9 mouse cellular contexts compared by ENCODE assay signal in genomic region chr6:113681271-113681670, GRCm38 (mm10). TPM values are rescaled to one million over a fixed set of nuclear protein-coding genes. Genes with fewer than 3 reads are reported as not detected.
DNase-seq lines count a peak whose midpoint lies in the region; ATAC-seq and TF ChIP-seq lines count a peak whose summit lies in the region.
"Had no signal": no experiment of that assay in that cellular context is flagged by ENCODE, and none has a peak within 500 bp of the region (broad histone marks: within the 10 kb centered on the region; RNA-seq: fewer than 3 reads in every experiment).

No protein-coding gene starts in this region.

- H3K27ac ChIP-seq in heart, adult 2 months: no peak overlapping the region
- no peak overlapping the region for H3K27ac ChIP-seq in kidney, embryonic 15.5 days
- H3K27ac ChIP-seq in liver, embryonic 12.5 days: no peak overlapping the region
- no peak overlapping the region for H3K27ac ChIP-seq in olfactory bulb, adult 2 months (ENCODE audit: insufficient read depth, low read depth, low read length)
- H3K27ac ChIP-seq in thymus, adult 2 months (ENCODE audit: control insufficient read depth, insufficient read depth, low read length): no peak overlapping the region

- peak; percentile 86 for TF ChIP-seq EP300 in heart, adult 2 months (IDR thresholded peaks at IDR 0.05; ENCODE audit: insufficient read depth, low read depth, low read length)

- no peaks in the 10 kb centered on the region for H3K79me2 ChIP-seq in heart, adult 2 months (replicated peaks; ENCODE audit: control insufficient read depth, insufficient read depth, low read length)

- H3K4me3 ChIP-seq in heart, adult 2 months: no peak overlapping the region
- no peak overlapping the region for H3K4me3 ChIP-seq in kidney, embryonic 15.5 days (replicated peaks)
- no peak overlapping the region for H3K4me3 ChIP-seq in liver, embryonic 12.5 days
- no peak overlapping the region for H3K4me3 ChIP-seq in olfactory bulb, adult 2 months (ENCODE audit: insufficient read depth, low read depth, low read length)
- no peak overlapping the region for H3K4me3 ChIP-seq in thymus, adult 2 months (ENCODE audit: control insufficient read depth, insufficient read depth, low read length)
- H3K4me3 ChIP-seq: erythroblast, embryonic 14.5 days had no signal

- no peaks in the 10 kb centered on the region for H3K9me3 ChIP-seq in kidney, embryonic 15.5 days (replicated peaks)
- H3K9me3 ChIP-seq in liver, embryonic 12.5 days (replicated peaks): no peaks in the 10 kb centered on the region

- TF ChIP-seq CTCF in heart, adult 2 months (IDR thresholded peaks at IDR 0.05): peak; percentile 93
- TF ChIP-seq CTCF in olfactory bulb, adult 2 months (IDR thresholded peaks at IDR 0.05; ENCODE audit: insufficient read depth, low read depth, low read length): peak; percentile 62; the same call in 1 of the 2 replicates
- TF ChIP-seq CTCF in thymus, adult 2 months (IDR thresholded peaks at IDR 0.05; ENCODE audit: borderline replicate concordance, control insufficient read depth, extremely low read depth, insufficient read depth, low read length, poor library complexity): peak; percentile 85; the same call in 1 of the 2 replicates

- 13% methylated on average over 4 of the region's 4 CpGs for WGBS in heart, adult 2 months
- WGBS in kidney, embryonic 15.5 days: 20% methylated on average over 4 of the region's 4 CpGs
- 7% methylated on average over 4 of the region's 4 CpGs for WGBS in liver, embryonic 12.5 days (ENCODE audit: insufficient replicate concordance)
- WGBS in olfactory bulb, adult 2 months: 27% methylated on average over 4 of the region's 4 CpGs
- WGBS in thymus, adult 2 months: 12% methylated on average over 4 of the region's 4 CpGs

- intact Hi-C loops in heart, adult 2 months (cut with DNase I): loop anchor here (1.0 kb wide), 1 partner anchor 43 kb away; the partner anchor contains the start of gene Irak2

- H3K4me2 ChIP-seq in kidney, embryonic 15.5 days: no peak overlapping the region
- no peak overlapping the region for H3K4me2 ChIP-seq in liver, embryonic 12.5 days

- no peaks in the 10 kb centered on the region for H3K36me3 ChIP-seq in heart, adult 2 months (ENCODE audit: control insufficient read depth, insufficient read depth, low read length)
- H3K36me3 ChIP-seq in kidney, embryonic 15.5 days: no peaks in the 10 kb centered on the region
- peaks cover 20% of the 10 kb centered on the region; the same call in 1 of the 2 replicates for H3K36me3 ChIP-seq in liver, embryonic 12.5 days
- H3K36me3 ChIP-seq in thymus, adult 2 months (ENCODE audit: control insufficient read depth, insufficient read depth, low read length): no peaks in the 10 kb centered on the region

- peak; percentile 95 to 96 for DNase-seq in B cell, adult 2 months
- DNase-seq in adrenal gland, adult 2 months: peak; percentile 87
- DNase-seq in embryo, embryonic 10.5 days (ENCODE audit: low spot score): peak; percentile 88
- peak; percentile 83 to 89 for DNase-seq in heart, adult 2 months
- peak; percentile 90 for DNase-seq in thymus, adult 2 months

- no peak for TF ChIP-seq POLR2A in heart, adult 2 months (IDR thresholded peaks at IDR 0.05; ENCODE audit: insufficient read depth, low read depth, low read length)
- TF ChIP-seq POLR2A in olfactory bulb, adult 2 months (IDR thresholded peaks at IDR 0.05; ENCODE audit: insufficient read depth, low read depth, low read length): no peak
- no peak for TF ChIP-seq POLR2A in thymus, adult 2 months (IDR thresholded peaks at IDR 0.05; ENCODE audit: control insufficient read depth, extremely low read depth, insufficient read depth, low read length, poor library complexity)

- peaks cover 5% of the 10 kb centered on the region for H3K4me1 ChIP-seq in heart, adult 2 months (ENCODE audit: control insufficient read depth, insufficient read depth, low read length)
- H3K4me1 ChIP-seq in kidney, embryonic 15.5 days: peaks cover 9% of the 10 kb centered on the region
- peaks cover 32% of the 10 kb centered on the region for H3K4me1 ChIP-seq in liver, embryonic 12.5 days
- peaks cover 10% of the 10 kb centered on the region for H3K4me1 ChIP-seq in olfactory bulb, adult 2 months (ENCODE audit: control insufficient read depth, insufficient read depth, low read length)
- peaks cover 2% of the 10 kb centered on the region; the same call in 1 of the 2 replicates for H3K4me1 ChIP-seq in thymus, adult 2 months (replicated peaks; ENCODE audit: control insufficient read depth, insufficient read depth, low read length)

- H3K9ac ChIP-seq in heart, adult 2 months (ENCODE audit: low read depth, low read length): no peak overlapping the region
- no peak overlapping the region for H3K9ac ChIP-seq in kidney, embryonic 15.5 days
- no peak overlapping the region for H3K9ac ChIP-seq in liver, embryonic 12.5 days

- H3K27me3 ChIP-seq in heart, adult 2 months (ENCODE audit: control insufficient read depth, insufficient read depth, low read length): no peaks in the 10 kb centered on the region
- H3K27me3 ChIP-seq in kidney, embryonic 15.5 days: no peaks in the 10 kb centered on the region
- no peaks in the 10 kb centered on the region for H3K27me3 ChIP-seq in liver, embryonic 12.5 days (replicated peaks)
- no peaks in the 10 kb centered on the region for H3K27me3 ChIP-seq in thymus, adult 2 months (ENCODE audit: control insufficient read depth, insufficient read depth, low read length)

- ATAC-seq in kidney, embryonic 15.5 days (replicated peaks; ENCODE audit: low FRiP score): peak; percentile 53; the same call in 1 of the 2 replicates
- peak; percentile 75 for ATAC-seq in liver, embryonic 12.5 days

RNA-seq across cellular contexts. Expression of gene Tatdn2, which starts 15.6 kb away (rescaled TPM):
- total RNA-seq in adrenal gland, adult 2 months (2021): 10 to 100 TPM; 44.7 to 56.3 TPM
- polyA plus RNA-seq in adrenal gland, adult 2 months (2012; rRNA removed): 16.3 and 19.0 TPM in 2 replicates
- 10 to 100 TPM; 66.7 to 71.9 TPM for total RNA-seq in heart, adult 2 months (2021)
- 17.3 and 36.1 TPM in 2 replicates for polyA plus RNA-seq in heart, adult 2 months (2012; rRNA removed)
- polyA plus RNA-seq in kidney, embryonic 15.5 days (2015; fragmentation: Nextera tagmentation; extraction: Ambion mirVana): 0.49 and 0.77 TPM in 2 replicates
- 1.3 TPM in 2 replicates for polyA plus RNA-seq in liver, embryonic 12.5 days (2016; fragmentation: Nextera tagmentation; extraction: Ambion mirVana)
- not detected in 2 replicates for polyA plus RNA-seq in olfactory bulb, adult 2 months (2012; ENCODE audit: insufficient read depth, insufficient read length, low replicate concordance, missing spikeins)
- polyA plus RNA-seq in thymus, adult 2 months (2012; rRNA removed): 35.2 and 35.7 TPM in 2 replicates

RNA-seq across cellular contexts. Expression of gene Ghrl, which starts 38.4 kb away (rescaled TPM):
- total RNA-seq in adrenal gland, adult 2 months (2021): not detected
- 0.35 TPM in 1 of 2 replicates, not detected in the other for polyA plus RNA-seq in adrenal gland, adult 2 months (2012; rRNA removed)
- total RNA-seq in heart, adult 2 months (2021): not detected
- polyA plus RNA-seq in heart, adult 2 months (2012; rRNA removed): 0.76 and 1.1 TPM in 2 replicates
- 0.81 and 1.2 TPM in 2 replicates for polyA plus RNA-seq in kidney, embryonic 15.5 days (2015; fragmentation: Nextera tagmentation; extraction: Ambion mirVana)
- not detected in 2 replicates for polyA plus RNA-seq in liver, embryonic 12.5 days (2016; fragmentation: Nextera tagmentation; extraction: Ambion mirVana)
- not detected in 2 replicates for polyA plus RNA-seq in olfactory bulb, adult 2 months (2012; ENCODE audit: insufficient read depth, insufficient read length, low replicate concordance, missing spikeins)
- 1.8 and 2.0 TPM in 2 replicates for polyA plus RNA-seq in thymus, adult 2 months (2012; rRNA removed)
- polyA plus RNA-seq: erythroblast, embryonic 14.5 days had no signal

RNA-seq across cellular contexts. Expression of gene Irak2, which starts 43.0 kb away (rescaled TPM):
- 10 to 100 TPM; 22.4 to 23.6 TPM for total RNA-seq in adrenal gland, adult 2 months (2021)
- polyA plus RNA-seq in adrenal gland, adult 2 months (2012; rRNA removed): 17.4 and 20.0 TPM in 2 replicates
- total RNA-seq in heart, adult 2 months (2021): 10 to 100 TPM; 10.4 to 13.6 TPM
- 12.5 and 12.9 TPM in 2 replicates for polyA plus RNA-seq in heart, adult 2 months (2012; rRNA removed)
- 5.2 and 5.3 TPM in 2 replicates for polyA plus RNA-seq in kidney, embryonic 15.5 days (2015; fragmentation: Nextera tagmentation; extraction: Ambion mirVana)
- 17.2 and 17.9 TPM in 2 replicates for polyA plus RNA-seq in liver, embryonic 12.5 days (2016; fragmentation: Nextera tagmentation; extraction: Ambion mirVana)
- polyA plus RNA-seq in olfactory bulb, adult 2 months (2012; ENCODE audit: insufficient read depth, insufficient read length, low replicate concordance, missing spikeins): not detected in 2 replicates
- polyA plus RNA-seq in thymus, adult 2 months (2012; rRNA removed): 16.5 and 17.8 TPM in 2 replicates

RNA-seq across cellular contexts. Expression of gene Vhl, which starts 57.5 kb away (rescaled TPM):
- 10 to 100 TPM; 22.5 to 26.3 TPM for total RNA-seq in adrenal gland, adult 2 months (2021)
- polyA plus RNA-seq in adrenal gland, adult 2 months (2012; rRNA removed): 16.8 and 21.4 TPM in 2 replicates
- 1 to 10 TPM; 8.3 to 8.6 TPM for total RNA-seq in heart, adult 2 months (2021)
- 11.2 and 12.0 TPM in 2 replicates for polyA plus RNA-seq in heart, adult 2 months (2012; rRNA removed)
- polyA plus RNA-seq in kidney, embryonic 15.5 days (2015; fragmentation: Nextera tagmentation; extraction: Ambion mirVana): 36.1 and 39.3 TPM in 2 replicates
- 13.9 and 14.8 TPM in 2 replicates for polyA plus RNA-seq in liver, embryonic 12.5 days (2016; fragmentation: Nextera tagmentation; extraction: Ambion mirVana)
- polyA plus RNA-seq in olfactory bulb, adult 2 months (2012; ENCODE audit: insufficient read depth, insufficient read length, low replicate concordance, missing spikeins): not detected in 2 replicates
- polyA plus RNA-seq in thymus, adult 2 months (2012; rRNA removed): 33.5 and 37.9 TPM in 2 replicates

RNA-seq across cellular contexts. Expression of gene Sec13, which starts 59.3 kb away (rescaled TPM):
- total RNA-seq in adrenal gland, adult 2 months (2021): 100 to 1,000 TPM; 106 to 127 TPM
- polyA plus RNA-seq in adrenal gland, adult 2 months (2012; rRNA removed): 68.8 and 83.0 TPM in 2 replicates
- total RNA-seq in heart, adult 2 months (2021): 10 to 100 TPM; 66.8 to 68.8 TPM
- polyA plus RNA-seq in heart, adult 2 months (2012; rRNA removed): 84.4 and 106 TPM in 2 replicates
- 268 and 273 TPM in 2 replicates for polyA plus RNA-seq in kidney, embryonic 15.5 days (2015; fragmentation: Nextera tagmentation; extraction: Ambion mirVana)
- 155 and 159 TPM in 2 replicates for polyA plus RNA-seq in liver, embryonic 12.5 days (2016; fragmentation: Nextera tagmentation; extraction: Ambion mirVana)
- not detected in 2 replicates for polyA plus RNA-seq in olfactory bulb, adult 2 months (2012; ENCODE audit: insufficient read depth, insufficient read length, low replicate concordance, missing spikeins)
- polyA plus RNA-seq in thymus, adult 2 months (2012; rRNA removed): 163 and 167 TPM in 2 replicates
